Mouse (Mus musculus) v-Abl transformed pro-B cells (cell line): Measurements from ENCODE around the gene Lrrc4b.

Experiments used
- in situ Hi-C, 2 experiments: fragments of 400-800 bp; cut with MboI; formaldehyde crosslinking; loops; one replicate each; pipeline ENCODE4 v1.15.1; 2025; ENCODE audit not compliant: unreplicated experiment in 2 of 2

Gene Lrrc4b

DNA sequence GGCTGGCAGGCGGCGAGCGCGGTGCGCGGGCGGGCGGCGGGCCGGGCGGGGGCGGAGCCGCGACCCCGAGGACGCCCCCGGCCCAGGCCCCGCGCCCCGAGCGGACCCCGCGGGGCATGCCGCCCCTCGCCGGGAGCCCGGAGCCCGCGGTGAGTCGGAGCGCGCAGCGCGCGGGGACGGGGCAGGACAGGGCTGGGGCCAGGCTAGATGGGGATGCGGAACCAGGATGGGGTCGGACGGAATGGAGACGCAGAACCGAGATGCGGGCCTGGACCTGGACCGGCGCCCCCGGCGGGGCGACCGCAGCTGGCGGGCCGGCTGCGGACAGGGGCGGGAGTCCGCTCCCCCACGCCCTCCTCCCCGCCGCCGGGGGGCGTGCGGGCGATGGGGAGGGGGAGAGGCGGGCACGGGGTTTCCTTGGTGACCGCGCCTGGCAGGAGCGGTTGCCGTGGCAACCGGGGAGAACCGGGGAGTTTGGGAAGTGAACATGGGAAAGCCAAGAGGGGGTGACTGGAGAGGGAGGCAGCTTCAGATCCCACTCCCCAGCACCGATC is at the start of gene Lrrc4b:
Gene Lrrc4b, plus strand, starts transcription at position 51 of the 554 bp plus-strand sequence.
- in situ Hi-C loops: no loop called here

DNA sequence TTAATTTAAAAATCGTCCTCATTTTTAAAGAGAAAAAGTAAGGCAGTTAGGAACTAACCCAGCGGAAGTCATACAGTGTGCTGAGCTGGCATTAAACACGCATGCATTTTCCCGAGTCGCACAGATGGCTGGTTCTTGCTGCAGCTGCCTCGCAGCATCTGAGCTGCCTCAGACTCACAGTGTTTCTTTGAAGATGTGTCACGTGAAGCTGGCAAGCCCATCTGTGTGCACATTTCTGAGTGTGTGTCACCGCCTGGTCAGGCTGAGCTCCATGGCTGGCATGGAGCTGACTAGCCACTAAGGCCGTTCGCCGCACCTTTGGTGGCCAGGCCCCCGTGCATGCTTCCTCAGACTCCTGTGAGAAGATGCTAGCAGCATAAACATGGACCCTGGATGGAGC is 46.3 kb upstream of the Lrrc4b start:
- in situ Hi-C loops: loop anchor here in 1 of 2 experiments (10.0 kb wide), 1 partner anchor 82 kb away; the partner anchor contains the start of genes Aspdh and Josd2

DNA sequence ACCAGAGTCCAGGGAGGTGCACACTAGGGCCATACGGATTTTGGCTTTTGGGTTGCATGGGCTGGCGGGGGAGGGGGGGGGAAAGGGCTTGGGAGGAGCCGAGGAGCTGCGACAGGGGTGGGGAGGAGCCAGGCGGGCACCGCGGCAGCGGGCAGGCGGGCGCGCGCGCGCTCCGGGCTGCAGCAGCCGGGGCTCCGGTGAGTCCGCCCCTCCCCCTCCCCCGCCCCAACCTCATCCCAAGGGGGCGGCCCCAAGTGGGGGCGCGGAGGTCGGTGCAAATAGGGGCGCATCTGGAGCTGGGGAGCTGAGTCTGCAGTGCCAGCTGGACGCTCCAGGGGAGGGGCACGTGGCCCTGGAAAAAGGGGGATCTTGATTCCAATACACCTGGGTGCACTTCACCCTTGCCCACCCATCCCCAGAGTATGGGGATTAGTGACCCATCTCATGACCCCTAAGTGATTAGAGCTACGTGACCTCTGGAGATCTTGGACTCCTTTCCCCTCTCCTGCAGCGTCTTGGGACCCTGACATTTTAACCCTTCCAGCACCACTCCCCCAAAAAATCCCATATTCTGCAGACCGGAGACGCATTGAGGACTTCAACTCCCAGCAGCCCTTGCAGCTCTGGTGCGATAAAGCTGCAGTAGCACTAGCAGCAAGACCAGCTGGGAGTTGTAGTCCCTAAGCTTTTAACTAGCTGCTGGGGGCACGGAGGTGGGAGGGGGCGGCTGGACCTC is 44.7 kb upstream of the Lrrc4b start, which contains the start of gene Syt3:
Gene Syt3, plus strand, starts transcription at position 123 of the 736 bp plus-strand sequence.
- in situ Hi-C loops: loop anchor here in 1 of 2 experiments (10.0 kb wide), 1 partner anchor 81 kb away; the partner anchor contains the start of genes Aspdh and Josd2

DNA sequence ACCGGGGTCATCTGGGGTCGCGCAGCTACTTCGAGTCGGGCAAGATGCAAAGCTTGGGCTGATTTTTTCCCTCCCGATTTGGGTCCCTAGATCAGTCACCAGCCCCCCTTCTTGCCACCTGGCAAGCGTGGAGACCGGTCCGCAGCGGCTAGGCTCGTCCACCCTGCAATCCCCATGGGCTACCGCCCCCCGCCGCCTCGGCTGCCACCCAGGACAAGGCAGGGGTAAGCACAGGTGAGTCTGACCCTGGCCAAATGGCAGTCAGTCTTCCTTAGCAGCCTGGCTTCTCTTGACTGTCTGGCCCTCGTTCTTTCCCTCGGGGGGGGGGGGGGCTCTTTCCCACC is 44.1 kb upstream of the Lrrc4b start:
- in situ Hi-C loops: loop anchor here in 1 of 2 experiments (10.0 kb wide), 1 partner anchor 80 kb away; the partner anchor contains the start of genes Aspdh and Josd2

DNA sequence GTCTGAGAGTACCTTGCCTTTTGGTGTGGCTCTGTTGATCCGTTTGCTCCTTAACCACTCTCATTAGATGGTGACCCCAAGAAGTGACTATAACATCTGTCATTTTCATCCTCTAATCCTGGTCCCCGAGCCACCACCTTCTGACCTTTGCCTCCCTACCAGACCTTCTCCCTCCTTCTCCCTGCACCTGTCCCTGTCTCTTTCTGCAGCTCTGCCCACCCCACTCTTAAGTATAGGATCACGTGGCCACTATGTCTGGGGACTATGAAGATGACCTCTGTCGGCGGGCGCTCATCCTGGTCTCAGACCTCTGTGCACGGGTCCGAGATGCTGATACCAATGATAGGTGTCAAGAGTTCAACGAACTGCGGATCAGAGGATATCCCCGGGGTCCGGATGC is 43.1 kb upstream of the Lrrc4b start, which contains the start of gene 1700008O03Rik:
Gene 1700008O03Rik, minus strand, starts transcription at position 101 of the 400 bp plus-strand sequence.
- in situ Hi-C loops: loop anchor here in 1 of 2 experiments (10.0 kb wide), 1 partner anchor 79 kb away; the partner anchor contains the start of genes Aspdh and Josd2

DNA sequence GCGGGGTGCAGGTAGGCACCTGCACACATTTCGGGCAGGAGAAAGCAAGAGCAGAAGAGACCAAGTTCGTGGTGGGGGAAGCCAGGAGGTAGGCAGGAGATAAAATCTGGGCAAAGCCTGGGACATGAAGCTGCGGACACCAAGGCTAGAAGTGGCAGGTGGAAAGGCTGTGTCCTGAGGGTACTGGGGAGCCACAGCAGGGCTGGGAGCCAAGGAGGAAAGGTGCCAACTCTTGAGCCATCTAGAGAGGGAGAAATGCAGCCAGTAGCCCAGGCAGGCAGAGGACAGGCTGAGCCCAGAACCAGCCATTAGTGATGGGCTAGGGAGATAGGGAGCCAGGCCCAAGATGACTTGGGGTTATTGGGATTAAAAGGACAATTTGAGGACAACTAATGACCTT is 37.0 kb upstream of the Lrrc4b start:
- in situ Hi-C loops: no loop called here

DNA sequence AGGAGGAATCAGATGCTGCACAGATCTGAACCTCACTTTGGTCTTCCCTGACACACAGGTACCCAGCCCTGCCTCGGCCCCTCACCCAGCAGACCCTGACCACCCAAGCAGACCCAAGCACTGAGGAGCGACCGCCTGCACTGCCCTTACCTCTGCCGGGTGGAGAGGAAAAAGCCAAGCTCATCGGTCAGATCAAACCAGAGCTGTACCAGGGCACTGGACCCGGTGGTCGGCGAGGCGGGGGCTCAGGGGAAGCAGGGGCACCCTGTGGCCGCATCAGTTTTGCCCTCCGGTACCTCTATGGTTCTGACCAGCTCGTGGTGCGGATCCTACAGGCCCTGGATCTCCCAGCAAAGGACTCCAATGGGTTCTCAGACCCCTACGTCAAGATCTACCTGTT is 36.5 kb upstream of the Lrrc4b start:
- in situ Hi-C loops: no loop called here

DNA sequence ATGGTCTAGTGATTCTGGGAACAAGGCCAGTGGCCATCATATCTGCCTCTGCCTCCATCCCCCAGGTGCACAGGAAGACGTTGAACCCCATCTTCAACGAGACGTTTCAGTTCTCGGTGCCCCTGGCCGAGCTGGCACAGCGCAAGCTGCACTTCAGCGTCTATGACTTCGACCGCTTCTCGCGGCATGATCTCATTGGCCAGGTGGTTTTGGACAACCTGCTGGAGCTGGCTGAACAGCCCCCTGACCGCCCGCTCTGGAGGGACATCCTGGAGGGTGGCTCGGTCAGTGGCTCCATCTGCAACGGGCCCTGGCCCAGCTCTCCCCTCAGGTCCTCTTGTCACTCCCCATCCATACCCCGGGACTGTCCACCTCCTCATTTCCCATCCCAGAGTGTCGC is 35.5 kb upstream of the Lrrc4b start:
- in situ Hi-C loops: no loop called here

DNA sequence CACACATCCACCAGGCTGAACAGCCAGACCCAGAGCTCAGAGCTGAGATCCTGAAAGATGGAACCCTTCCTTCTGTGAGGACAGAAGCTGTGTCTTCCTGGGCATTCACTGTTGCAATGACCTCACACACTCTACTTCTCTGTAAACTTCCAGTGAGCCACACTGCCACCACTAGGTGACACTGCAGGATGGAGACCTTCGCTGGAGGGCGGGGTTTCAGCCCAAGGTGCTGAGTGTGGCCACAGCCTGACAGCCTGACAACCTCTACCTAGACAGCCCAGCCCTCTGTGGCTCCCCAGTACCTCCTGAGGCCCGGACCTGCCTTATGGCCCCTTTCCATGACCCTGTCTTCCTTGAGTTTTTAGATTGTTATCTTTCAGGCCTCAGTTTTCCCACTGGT is 30.2 kb upstream of the Lrrc4b start:
- in situ Hi-C loops: no loop called here

DNA sequence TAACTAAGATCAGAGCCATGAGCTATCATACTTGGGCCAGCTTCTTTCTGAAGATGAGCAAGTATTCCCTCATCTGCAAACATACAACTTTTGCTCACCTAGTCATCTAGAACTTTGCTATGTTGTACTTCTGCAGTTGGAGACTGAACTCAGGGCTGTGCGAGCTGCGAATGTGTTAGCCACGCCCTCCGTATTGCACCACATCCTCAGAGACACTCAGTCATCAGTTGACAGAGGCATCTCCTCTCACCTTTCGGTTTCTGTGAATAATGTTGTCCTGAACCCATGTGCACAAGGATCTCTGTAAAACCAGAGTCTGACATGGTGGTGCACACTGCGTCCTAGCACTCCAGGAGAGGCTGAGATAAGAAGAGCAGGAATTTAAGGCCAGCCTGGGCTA is 27.1 kb upstream of the Lrrc4b start:
- in situ Hi-C loops: no loop called here

DNA sequence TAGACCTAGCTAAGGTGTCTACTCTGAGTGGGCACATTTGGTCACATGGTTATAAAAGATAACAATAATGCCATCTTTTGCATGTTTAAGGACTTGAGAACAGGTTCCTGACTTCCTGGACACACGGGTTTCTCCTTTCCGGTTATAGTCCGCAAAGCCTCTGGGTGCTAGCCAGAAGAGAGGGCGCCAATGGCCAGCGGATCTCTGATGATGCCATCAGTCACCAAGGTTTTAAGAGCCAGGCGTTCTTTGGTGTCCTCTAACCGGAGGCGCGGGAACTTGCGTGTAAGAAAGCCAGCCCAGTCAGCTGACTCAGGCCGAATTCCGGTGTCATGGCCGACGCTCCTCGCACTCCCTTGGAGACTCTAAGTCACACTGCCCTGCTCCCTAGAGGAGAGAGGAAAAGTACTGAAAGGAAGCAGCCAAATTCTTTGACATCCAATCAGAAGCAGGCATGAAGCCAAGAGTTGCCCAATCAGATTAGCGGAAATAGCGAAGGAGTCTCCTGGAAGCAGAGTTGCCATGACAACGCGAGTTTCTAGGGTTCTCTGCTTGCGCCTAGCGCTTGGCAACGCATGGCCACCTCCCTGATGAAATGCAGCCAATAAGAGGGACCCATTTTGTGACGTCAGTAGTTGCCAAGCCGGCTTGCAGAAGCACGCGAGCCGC is 23.3 kb upstream of the Lrrc4b start:
- in situ Hi-C loops: no loop called here

DNA sequence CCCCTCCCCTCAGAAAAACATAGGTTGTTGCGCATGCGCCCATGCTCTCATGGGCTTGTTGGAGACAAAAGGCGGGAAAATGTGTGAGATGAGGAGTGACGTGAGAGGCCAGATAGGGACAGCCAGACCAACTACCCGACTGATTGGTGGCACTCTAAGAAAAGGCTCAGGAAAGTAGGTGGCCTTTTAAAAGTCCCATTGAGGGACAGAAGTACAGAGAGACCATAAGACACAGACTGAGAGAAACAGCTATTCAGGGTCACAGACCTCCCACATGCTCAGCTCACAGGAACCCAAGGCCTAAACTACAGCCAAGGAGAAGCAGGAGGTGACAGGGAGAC is 22.8 kb upstream of the Lrrc4b start:
- in situ Hi-C loops: no loop called here

DNA sequence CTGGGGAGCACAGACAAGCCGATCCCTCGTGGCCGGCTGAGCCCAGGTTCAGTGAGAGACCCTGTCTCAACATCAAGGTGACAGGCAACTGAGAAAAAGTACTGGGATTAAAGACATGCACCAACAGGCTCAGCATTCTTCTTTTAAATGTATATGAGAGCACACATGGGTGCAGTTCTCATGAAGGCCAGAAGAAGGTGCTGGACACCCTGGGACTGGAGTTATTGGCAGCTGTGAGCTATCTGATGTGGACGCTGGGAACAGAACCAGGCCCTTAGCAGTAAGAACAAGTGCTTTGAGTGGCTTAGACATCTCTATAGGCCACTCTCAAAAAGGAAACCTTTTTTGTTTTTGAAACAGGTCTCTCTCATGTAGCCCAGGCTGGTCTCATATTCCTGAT is 17.7 kb upstream of the Lrrc4b start:
- in situ Hi-C loops: no loop called here

DNA sequence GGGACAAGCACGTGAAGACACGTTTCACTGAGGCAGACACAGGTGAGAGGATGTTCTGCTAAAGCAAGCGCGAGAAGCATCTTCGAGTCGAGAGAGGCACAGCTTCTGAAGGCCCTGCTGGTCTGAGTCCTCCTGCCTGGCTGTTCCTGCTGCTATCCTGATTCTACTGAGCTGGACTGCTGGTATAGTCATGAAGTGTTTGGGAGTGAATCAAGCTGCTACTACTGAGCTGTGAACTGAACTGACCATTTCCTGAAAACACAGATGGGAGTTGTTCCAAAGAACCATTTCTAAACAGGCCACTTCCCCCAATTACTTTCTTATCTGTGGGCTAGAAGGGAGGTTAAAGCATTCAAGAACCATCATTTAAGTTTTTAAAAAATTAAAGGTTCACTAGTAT is 15.5 kb upstream of the Lrrc4b start:
- in situ Hi-C loops: no loop called here

DNA sequence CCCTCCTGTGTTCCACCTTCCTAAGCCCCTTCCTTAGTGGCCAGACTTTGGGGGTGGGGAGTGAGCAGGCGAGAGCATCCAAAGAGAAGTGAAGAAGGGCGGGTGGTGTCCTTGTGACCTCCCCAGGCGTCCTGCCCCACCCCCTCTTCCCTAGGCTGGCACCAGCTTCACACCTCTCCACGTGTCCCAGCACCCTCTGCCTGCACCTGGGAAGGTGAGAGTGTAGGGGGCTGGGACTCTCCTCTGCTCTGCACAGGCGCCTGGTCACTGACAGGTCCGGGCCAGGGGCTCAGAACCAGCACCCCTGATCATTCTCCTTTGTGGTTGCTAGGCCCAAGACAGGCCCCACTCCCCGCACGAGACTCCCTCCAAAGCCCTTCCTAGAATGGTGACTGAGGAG is 1.2 kb upstream of the Lrrc4b start:
- in situ Hi-C loops: no loop called here

DNA sequence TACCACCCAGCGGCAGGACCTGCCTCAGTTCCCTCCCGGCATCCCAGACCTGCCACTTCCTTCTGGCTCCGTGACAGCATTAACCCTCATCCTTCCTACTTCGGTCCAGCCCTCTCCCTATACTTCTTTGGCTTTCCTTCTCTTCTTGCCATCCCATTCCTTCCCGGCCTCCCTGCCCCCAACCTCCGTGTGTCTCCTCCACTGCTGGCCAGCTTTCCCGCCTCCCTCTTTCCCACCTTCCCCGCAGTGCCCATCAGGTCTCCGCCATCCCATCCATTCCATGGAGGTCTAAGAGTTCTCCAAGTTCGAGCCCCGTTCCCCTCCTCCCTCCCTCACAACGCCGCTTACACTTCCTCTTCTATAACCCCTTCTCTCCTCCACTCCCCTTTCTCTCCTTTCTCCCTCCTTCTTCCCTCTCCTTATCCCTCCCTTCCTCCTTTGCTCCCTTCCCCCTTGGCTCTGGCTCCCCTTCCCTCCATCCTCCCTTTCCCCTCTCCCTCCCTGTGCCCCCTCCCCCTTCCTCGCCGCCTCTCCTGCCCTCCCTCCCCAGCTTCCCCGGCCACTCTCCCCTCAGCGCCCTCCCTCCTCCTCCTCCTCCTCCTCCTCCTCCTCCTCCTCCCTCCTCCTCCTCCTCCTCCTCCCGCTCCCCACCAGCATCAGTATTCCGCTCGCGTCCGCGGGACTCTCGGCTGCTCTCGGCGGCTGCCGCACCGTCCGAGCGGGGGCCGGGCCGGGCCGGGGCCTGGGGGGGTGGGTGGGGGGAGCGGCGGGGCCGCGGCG is 457 bp upstream of the Lrrc4b start:
- in situ Hi-C loops: no loop called here

DNA sequence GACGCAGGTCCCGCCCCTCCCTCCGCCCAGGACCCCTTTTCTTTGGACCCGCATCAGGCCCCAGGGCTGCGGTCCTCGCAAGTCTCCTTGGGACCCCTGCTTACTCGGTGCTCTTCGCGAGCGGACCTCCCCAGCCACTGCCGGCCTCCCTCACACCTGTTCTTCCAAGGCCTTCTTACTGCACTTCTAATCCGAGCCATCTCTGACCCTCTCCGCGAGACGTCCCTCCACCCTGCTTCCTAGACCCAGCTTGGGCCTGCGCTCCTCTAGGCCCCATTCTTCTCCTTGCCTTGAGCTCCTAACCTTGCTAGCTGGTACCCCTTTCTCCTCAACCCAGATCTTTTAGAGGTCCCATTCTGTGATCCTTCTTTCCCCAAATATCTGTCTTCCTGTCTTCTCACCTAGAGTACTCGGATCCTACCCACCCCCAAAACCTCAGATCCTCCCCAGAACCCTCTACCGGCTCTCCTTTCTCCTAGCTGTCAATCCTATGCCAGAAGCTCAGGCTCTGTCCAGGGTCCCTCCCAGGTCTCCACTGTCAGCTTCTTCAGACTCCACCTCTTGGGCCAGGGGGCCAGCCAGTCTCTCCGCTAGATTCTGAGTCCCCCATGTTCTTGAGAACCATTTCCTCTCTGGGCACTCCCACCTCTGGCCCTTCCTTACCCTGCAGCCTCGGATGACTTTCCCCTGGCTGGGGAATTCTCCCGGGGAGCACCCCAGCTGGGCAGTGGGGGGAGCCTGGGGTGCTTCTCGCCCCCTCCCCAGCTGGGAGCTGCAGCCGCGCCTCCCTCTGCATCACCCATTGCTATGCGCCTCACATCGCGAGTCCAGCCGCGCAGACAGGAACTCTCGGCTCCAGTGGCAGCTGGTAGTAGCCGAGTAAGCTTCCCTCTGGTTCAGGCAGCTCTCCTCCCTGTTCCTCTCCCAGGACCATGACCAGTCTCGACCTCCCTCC is 993 bp downstream of the Lrrc4b start:
- in situ Hi-C loops: no loop called here

DNA sequence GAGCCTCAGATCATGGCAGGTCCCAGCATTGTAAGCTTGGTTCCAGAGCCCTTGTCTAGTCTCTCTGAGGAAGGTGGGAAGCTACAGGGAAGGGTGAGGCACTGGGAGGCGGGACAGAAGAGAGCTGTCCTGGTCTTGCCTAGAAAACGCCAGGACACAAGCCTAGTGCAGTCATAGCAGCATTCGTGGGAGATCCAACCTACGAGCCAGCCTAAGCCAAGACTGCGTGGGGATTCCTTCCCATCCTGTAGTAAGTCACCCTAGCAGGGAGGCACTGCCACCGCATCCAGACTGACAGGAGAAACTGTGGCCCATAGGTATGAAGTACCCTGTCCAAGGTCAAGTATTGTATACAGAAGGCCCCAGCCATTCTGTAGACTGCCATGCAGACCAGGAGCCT is 3.7 kb downstream of the Lrrc4b start:
- in situ Hi-C loops: no loop called here

DNA sequence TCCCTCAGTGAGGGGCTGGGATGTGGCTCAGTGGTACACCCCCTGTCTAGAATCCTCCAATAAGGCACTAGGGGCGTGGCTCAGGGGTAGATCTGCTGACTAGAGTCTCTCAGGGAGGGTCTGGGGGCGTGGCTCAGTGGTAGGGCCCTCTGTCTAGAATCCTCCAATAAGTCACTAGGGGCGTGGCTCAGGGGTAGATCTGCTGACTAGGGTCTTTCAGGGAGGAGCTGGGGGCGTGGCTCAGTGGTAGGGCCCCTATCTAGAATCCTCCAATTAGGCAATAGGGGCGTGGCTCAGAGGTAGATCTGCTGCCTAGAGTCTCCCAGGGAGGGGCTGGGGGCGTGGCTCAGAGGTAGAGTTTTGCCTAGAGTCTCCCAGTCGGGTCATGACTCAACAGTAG is 4.6 kb downstream of the Lrrc4b start:
- in situ Hi-C loops: no loop called here

DNA sequence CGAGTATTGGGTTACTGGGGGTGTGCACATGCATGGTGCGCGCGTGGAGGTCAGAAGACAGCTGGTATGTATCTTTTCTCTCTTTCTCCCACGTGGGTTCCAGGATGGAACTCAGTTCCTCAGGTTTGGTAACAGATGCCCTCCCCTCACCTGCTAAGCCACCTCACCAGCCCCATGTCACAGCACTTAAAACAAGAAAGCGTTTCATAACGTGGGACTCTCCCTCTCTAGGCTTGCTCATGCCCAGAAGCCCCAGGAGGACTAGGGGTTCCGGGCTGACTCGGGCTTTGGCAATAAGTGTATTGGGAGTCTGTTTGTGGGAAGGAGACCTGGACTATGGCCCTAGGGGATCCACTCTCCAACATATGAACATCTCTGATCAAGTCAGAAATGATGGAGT is 5.3 kb downstream of the Lrrc4b start:
- in situ Hi-C loops: no loop called here
